Mouse (Mus musculus): Measurements from ENCODE around the gene Racgap1. TPM values are rescaled to one million over a fixed set of nuclear protein-coding genes. Genes with fewer than 3 reads are reported as not detected.

The Racgap1 gene
- total RNA-seq, 2 experiments from 2014 or later, result 3.8 to 6.8 TPM

DNA sequence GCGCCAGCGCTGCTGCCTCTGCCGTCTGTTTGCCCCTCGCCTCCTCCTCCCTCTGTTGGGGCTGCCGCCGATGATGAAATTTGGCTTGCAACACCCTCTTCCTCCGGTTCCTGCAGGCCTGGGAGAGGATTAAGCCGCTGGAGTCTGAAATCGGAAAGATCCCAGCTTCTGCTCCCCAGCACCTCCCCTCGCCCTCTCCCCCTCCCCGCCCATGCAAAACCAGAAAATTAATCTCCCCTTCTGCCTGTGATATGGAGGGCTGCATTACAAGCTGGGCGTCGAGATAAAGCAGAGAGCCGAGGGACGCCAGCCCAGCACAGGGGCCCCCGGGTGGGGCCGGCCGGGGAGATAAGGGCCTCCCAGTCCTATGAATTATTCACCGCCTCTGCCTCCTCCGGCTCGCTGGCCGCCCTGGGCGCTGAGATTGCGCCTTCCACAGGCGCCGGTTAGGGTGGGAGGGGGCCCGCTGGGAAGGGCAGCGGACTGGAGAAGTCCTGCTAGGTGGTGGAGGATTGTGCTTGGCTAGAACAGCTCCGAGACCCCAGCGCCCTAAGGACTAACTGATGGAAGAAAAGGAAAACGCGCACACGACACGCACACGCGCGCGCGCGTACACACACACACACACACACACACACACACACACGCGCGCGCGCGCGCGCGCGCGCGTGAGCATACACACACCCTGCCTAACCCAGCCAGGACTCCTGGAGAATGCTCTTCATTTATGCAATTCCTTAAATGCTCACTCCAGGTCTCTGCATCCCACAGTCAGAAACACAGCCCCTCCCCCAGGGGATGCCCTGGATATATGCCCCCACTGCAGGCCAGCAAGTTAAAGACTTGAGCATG, 13.4 kb upstream of the Racgap1 start:
- peak; percentile 73 to 81 for DNase-seq (ENCODE audit: low spot score in 2 of 2)

GRCm38 (mm10) chr15:99663964-99664599, 12.6 kb upstream of the Racgap1 start:
- peak; percentile 58 to 69 for DNase-seq (ENCODE audit: low spot score in 2 of 2)

DNA sequence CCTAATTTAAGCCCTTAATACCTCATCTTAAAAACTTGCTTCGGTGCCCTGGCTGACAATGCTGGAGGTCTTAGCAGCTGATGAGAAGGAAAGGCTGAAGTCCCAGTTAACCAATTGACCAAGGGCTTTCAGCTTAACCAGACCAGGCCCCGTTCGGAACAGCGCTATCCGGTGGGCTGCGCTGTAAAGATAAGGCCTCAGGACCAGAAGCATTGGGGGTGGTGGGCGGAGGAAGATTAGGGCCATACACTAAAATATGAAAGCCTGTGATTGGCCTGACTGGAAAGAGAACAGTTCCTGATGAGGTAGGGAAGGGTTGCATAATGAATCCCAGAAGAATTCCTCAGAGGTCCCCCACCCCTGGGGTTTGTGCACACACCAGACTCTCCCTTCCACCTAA, 10.9 kb upstream of the Racgap1 start:
- no peak for DNase-seq (ENCODE audit: low spot score in 2 of 2)

DNA sequence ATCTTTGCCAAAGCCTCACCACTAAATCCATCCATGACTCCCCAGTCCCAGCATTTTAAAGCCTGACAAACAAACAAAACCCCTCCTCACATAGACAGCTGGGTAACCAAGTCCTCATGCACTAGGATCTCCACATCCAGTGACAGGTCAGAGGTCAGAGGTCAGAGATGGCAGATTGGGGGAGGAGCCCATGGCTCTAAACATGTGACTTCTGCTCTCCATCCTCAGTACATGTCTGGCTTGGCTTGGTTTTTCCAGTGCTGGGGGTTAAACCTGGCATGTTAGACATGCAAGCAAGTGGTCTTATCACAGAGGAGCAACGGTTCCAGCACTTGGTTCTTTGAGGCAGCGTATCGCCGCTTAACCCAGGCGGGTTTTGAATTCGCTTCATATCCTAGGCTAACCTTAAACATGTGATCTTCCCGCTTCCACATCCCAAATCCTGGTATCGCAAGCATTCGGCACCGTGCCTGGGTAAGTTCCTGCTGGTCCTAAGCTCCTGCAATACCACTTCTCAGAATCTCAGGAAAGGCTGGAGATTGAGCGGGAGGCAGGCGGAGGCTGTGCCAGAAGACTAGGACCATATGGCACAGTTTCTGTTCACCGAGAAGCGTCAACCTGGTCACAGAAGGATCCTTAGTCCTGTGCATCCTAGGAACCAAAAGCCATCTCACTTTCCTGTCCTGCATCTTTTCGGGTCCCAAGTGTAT, 9.8 kb upstream of the Racgap1 start:
- no peak for DNase-seq (ENCODE audit: low spot score in 2 of 2)

GRCm38 (mm10) chr15:99658437-99658836, 7.0 kb upstream of the Racgap1 start:
- no peak for DNase-seq (ENCODE audit: low spot score in 2 of 2)

DNA sequence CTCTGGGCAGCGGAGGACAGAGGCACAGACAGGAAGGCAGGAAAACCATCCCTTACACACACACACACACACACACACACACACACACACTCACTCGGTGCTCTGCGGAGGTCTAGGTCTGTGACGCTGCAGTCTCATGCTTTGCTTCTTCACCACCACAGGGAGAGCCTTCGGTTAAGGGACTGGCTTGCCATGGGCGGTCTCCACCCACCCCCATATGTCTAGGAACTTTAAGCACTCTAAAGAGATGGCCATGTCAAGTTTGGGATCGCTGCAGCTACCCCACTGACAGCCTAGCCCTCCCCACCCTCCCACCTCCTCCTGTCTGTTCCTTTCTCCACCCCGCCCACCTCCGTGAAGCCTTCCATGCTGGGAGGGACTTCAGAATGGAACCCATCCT, 4.5 kb upstream of the Racgap1 start:
- no peak for DNase-seq (ENCODE audit: low spot score in 2 of 2)

- DNase-seq (ENCODE audit: low spot score in 2 of 2), result no peak
These were observed 2.4 kb upstream of the Racgap1 start for GRCm38 (mm10) chr15:99653876-99654275.

DNA sequence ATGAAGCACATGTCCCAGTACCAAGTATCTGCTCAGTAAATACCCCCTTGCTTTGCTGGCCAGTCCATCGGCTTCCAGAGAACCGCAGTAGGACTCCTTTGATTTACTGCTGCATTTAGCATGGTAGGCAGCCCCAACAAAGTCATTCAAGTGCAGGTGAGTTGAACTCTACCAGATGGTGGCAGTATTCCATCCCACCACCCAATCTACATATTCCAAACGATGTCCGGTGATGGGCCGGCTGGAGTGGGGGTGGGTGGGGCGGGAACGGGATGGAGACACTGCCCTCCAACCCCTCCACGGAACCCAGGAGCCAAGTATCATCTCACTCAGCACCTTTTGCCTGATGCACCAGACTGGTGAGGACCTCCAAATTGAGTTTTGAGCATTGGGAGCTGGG, 1.8 kb upstream of the Racgap1 start:
- no peak for DNase-seq (ENCODE audit: low spot score in 2 of 2)

- no peak for DNase-seq (ENCODE audit: low spot score in 2 of 2)
These were observed 772 bp upstream of the Racgap1 start for GRCm38 (mm10) chr15:99651984-99652872.

GRCm38 (mm10) chr15:99650304-99650703, 1.2 kb downstream of the Racgap1 start:
- DNase-seq (ENCODE audit: low spot score in 2 of 2), result no peak

DNA sequence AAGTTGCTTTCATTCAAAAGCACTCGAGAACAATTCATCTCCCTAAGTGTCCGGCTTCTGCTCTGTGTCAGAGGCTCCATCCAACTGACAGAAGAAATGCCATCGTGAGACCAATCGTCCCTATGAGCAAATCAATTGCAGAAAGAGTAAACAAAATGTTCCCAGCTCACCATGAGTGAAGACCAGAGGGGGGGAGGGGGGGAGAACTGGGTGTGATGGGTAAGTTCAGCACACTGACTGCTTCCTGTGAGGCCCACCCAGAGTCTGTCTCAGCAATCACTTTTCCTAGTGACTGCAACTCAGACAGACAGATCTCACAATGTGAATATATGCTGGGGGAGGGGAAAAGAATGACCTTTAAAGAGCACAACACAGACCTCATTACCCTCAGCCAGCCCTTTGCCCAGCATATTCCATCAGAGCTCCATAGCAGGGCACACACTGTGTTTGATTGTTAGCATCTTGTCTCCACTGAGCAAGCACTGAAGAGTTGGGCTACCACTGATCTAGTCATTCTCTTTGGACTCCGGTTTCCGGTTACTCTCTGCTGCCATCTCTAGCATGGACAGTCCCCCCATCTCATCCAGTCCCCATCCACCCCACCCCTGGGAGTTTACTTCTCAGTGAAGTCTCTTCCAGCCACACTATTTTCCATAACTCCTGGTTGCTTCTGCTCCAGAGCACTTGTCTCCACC, 2.2 kb downstream of the Racgap1 start:
- no peak for DNase-seq (ENCODE audit: low spot score in 2 of 2)

GRCm38 (mm10) chr15:99648326-99648725, 3.1 kb downstream of the Racgap1 start:
- no peak for DNase-seq (ENCODE audit: low spot score in 2 of 2)

- DNase-seq (ENCODE audit: low spot score in 2 of 2), result peak; percentile 32 to 35
These were observed 6.7 kb downstream of the Racgap1 start for GRCm38 (mm10) chr15:99644776-99645175.

- DNase-seq (ENCODE audit: low spot score in 2 of 2), result no peak
These were observed 7.6 kb downstream of the Racgap1 start for GRCm38 (mm10) chr15:99643832-99644231.

DNA sequence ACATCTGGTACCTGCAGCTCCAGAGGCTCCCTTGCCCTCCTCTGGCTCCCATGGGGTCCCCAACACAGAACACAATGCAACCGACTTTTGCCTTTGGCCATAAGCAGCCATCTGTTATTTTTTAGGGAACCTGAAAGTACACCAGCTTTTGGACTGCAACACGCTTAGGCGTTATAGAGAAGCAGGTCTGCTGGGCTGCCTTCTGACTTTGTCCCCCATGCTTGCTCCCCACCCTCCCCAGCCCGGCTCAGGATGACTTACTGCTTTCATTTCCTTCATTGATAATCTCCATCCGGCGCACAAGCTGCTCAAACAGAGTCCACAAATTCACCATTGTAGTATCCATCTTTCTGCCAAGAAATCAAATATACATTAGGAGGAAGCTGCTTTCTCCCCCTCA, 8.8 kb downstream of the Racgap1 start:
- no peak for DNase-seq (ENCODE audit: low spot score in 2 of 2)

GRCm38 (mm10) chr15:99638124-99638485, 13.4 kb downstream of the Racgap1 start:
- DNase-seq (ENCODE audit: low spot score in 2 of 2), result no peak

GRCm38 (mm10) chr15:99637405-99638123, 13.9 kb downstream of the Racgap1 start:
- DNase-seq (ENCODE audit: low spot score in 2 of 2), result no peak

DNA sequence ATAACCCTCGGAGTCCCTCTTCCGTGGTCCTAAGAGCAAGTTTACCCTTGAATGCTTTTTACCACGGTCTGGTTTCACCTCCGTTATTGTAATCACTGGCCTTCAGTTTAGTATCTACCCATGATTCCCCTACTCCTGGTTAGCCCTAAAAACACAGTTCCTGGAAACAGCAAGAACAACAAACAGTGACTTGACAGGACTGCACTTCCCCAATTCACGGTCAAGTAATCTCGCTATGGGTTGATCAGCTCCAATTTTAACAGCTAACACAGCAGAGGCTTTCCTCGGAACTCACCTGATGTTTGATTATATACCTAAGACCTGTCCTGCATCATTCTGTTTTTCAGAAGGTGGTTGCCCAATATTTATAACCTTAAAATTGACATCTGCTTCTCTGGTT, 16.8 kb downstream of the Racgap1 start:
- DNase-seq (ENCODE audit: low spot score in 2 of 2), result no peak

DNA sequence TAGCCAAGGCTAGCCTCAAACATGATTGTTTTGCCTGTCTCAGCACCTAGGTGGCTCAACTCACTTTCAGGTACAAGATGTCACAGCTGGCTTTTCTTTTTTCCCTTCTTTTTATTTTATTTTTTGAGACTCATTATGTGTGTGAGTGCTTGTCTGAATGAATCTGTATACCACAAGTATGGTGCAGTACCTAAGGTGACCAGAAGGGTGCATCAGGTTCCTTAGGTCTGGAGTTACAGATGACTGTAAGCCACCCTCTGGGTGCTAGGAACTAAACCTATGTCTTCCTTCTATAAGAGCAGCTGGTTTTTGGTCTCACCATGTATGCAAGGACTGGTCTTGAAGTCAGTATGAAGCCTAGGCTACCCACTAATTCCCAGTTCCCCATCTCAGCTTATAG, 19.8 kb downstream of the Racgap1 start:
- no peak for DNase-seq (ENCODE audit: low spot score in 2 of 2)

DNA sequence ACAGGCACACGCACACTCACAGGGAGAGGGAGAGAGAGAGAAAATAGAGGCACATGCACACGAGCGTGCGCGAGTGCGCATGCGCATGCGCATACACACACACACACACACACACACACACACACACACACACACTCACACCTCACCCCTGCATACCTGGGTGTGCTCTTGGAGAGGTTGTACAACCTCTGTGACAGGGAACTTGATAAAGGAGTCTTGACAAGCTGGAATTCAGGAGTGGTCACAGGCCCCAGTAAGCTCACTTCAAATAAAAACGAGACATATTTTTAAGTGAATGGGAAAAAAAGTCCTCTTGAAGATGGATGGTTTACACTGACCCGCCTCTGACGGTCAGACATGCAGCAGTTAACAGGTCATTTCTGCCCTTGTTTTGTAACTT, 29.4 kb downstream of the Racgap1 start:
- no peak for DNase-seq (ENCODE audit: low spot score in 2 of 2)
